Mouse (Mus musculus) midbrain, postnatal 0 days (tissue): Measurements from ENCODE around the gene Cyth3. TPM values are rescaled to one million over a fixed set of nuclear protein-coding genes. Genes with fewer than 3 reads are reported as not detected.

Experiments used
- ATAC-seq: fragments of 200-750 bp; cut with Nextera tagmentation; 2 replicates; pipeline ENCODE4 v1.8.0; 2017; ENCODE audit warnings: moderate number of reproducible peaks, mild to moderate bottlenecking, moderate TSS enrichment, moderate library complexity; ENCODE audit not compliant: low FRiP score
- DNase-seq: peaks from one replicate; pipeline ENCODE4 v3.0.0-alpha.2; 2015; ENCODE audit warnings: low spot score
- H3K27ac ChIP-seq: fragments of 300-500 bp; sonication (generic); 2 replicates; pipeline ENCODE4 v1.5.1; 2014; ENCODE audit warnings: low read depth, mild to moderate bottlenecking, low read length, mixed read lengths
- H3K27me3 ChIP-seq: fragments of 300-500 bp; sonication (generic); 2 replicates; pipeline ENCODE4 v1.6.1; 2014; ENCODE audit warnings: low read length, control low read depth, mixed read lengths; ENCODE audit not compliant: insufficient read depth
- H3K36me3 ChIP-seq: fragments of 300-500 bp; sonication (generic); 2 replicates; pipeline ENCODE4 v1.6.1; 2014; ENCODE audit warnings: low read length, control low read depth, mixed read lengths; ENCODE audit not compliant: insufficient read depth
- H3K4me1 ChIP-seq: fragments of 300-500 bp; sonication (generic); 2 replicates; pipeline ENCODE4 v1.6.1; 2014; ENCODE audit warnings: mild to moderate bottlenecking, control low read depth, antibody characterized with exemption, low read length, mixed read lengths; ENCODE audit not compliant: insufficient read depth
- H3K4me2 ChIP-seq: fragments of 300-500 bp; sonication (generic); 2 replicates; pipeline ENCODE4 v1.6.1; 2014; ENCODE audit warnings: low read depth, mild to moderate bottlenecking, low read length, mixed read lengths; ENCODE audit not compliant: poor library complexity, severe bottlenecking
- H3K4me3 ChIP-seq: fragments of 300-500 bp; sonication (generic); 2 replicates; pipeline ENCODE4 v1.5.1; 2014; ENCODE audit warnings: low read depth, mild to moderate bottlenecking, low read length, moderate library complexity
- H3K9ac ChIP-seq: fragments of 300-500 bp; sonication (generic); replicated peaks from 2 replicates; pipeline ENCODE4 v1.6.1; 2014; ENCODE audit warnings: mild to moderate bottlenecking, low read length, moderate library complexity, mixed read lengths; ENCODE audit not compliant: poor library complexity, severe bottlenecking
- H3K9me3 ChIP-seq: fragments of 300-500 bp; sonication (generic); 2 replicates; pipeline ENCODE4 v1.6.1; 2016; ENCODE audit warnings: low read length, control low read depth
- CTCF ChIP-seq: IDR thresholded peaks from 2 replicates; pipeline ENCODE4 v1.5.1; 2016; ENCODE audit warnings: antibody characterized with exemption, mild to moderate bottlenecking
- WGBS: fragments of 180-500 bp; shearing (Covaris S2); extraction: QIAGEN DNeasy Blood & Tissue Kit; methylation state at CpG from one replicate; pipeline ENCODE4 v1.1.7; 2014; 5-methylcytosine and 5-hydroxymethylcytosine counted together
- polyA plus RNA-seq: library from polyadenylated mRNA; unstranded; fragments of >200 nt; fragmentation: Nextera tagmentation; extraction: Ambion mirVana; gene quantifications from 2 replicates; pipeline ENCODE4 v1.2.1, GENCODE M21; 2015
- total RNA-seq: library from RNA; depleted of rRNA; stranded (reverse); fragments of >200 nt; gene quantifications from 2 replicates; pipeline ENCODE4 v1.2.3, GENCODE M21; 2014; rRNA removed

Gene Cyth3
- total and polyA plus RNA-seq, 2 experiments from 2014 or later: 34.1 to 47.8 TPM

GRCm38 (mm10) chr5:143749630-143750208 lies 127.5 kb downstream of the Cyth3 start:
- H3K27me3 ChIP-seq: no peaks in the 10 kb centered on the region; the same call in 1 of the 2 replicates
- WGBS: 52% methylated on average over 2 of the region's 2 CpGs
- TF ChIP-seq CTCF: no peak
- ATAC-seq (no peak), DNase-seq (no peak)
- no peak overlapping the region for H3K4me2 ChIP-seq
- H3K27ac ChIP-seq: no peak overlapping the region
- no peaks in the 10 kb centered on the region for H3K9me3 ChIP-seq
- no peak overlapping the region for H3K9ac ChIP-seq
- H3K36me3 ChIP-seq: no peaks in the 10 kb centered on the region
- no peak overlapping the region for H3K4me3 ChIP-seq
- no peaks in the 10 kb centered on the region for H3K4me1 ChIP-seq

DNA sequence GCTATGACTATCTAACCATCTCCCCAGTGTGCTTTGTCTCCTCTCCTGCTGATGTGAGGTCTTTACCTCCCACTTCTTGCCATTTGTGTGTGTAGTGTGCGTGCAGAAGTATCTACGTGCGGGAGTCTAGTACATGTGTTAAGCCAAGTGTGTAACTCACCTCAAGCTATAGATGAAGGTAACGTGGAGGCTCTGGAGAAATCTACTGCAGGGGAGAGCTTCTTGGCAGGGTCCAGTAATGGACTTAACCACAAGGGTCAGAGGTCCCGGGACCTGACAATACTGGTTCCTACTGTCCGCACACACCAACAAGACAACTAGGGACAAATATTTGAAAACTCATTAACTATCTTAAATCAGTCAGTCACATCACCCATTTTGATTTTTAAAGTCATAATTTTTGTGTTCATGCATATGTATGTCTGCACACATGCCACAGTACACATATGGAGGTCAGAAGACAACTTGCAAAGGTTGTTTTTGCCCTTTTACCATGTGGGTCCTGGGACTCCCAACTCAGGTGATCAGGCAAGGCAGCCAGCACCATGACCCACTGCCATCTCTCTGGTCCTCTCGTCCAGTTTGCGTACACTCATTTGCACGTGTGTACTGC lies 133.4 kb downstream of the Cyth3 start:
- H3K27me3 ChIP-seq: no peaks in the 10 kb centered on the region; the same call in 1 of the 2 replicates
- no peaks in the 10 kb centered on the region for H3K4me1 ChIP-seq
- no peak overlapping the region for H3K4me3 ChIP-seq
- H3K36me3 ChIP-seq: no peaks in the 10 kb centered on the region
- WGBS: 96% methylated on average over 9 of the region's 9 CpGs
- no peak overlapping the region for H3K27ac ChIP-seq
- no peak overlapping the region for H3K9ac ChIP-seq
- no peak for DNase-seq
- no peaks in the 10 kb centered on the region for H3K9me3 ChIP-seq
- no peak for ATAC-seq
- no peak for TF ChIP-seq CTCF
- H3K4me2 ChIP-seq: no peak overlapping the region

- Histone ChIP-seq H3K9ac (peak overlapping the region; percentile 53), H3K27me3 (no peaks in the 10 kb centered on the region; the same call in 1 of the 2 replicates), H3K9me3 (no peaks in the 10 kb centered on the region), H3K4me2 (peak overlapping the region; percentile 49), H3K27ac (0 out of 2 replicates have a peak overlapping the region, but pooled peaks have one; percentile 13), H3K36me3 (0 out of 2 replicates have a peak, but pooled peaks cover under 1% of the 10 kb centered on the region), H3K4me1 (no peaks in the 10 kb centered on the region), H3K4me3 (peak overlapping the region; percentile 46)
- peak; percentile 93 for DNase-seq
- no peak for TF ChIP-seq CTCF
- WGBS: 20% methylated on average over 28 of the region's 28 CpGs
- peak; percentile 96 for ATAC-seq
Observed at GRCm38 (mm10) chr5:143757755-143758443, 135.7 kb downstream of the Cyth3 start.

DNA sequence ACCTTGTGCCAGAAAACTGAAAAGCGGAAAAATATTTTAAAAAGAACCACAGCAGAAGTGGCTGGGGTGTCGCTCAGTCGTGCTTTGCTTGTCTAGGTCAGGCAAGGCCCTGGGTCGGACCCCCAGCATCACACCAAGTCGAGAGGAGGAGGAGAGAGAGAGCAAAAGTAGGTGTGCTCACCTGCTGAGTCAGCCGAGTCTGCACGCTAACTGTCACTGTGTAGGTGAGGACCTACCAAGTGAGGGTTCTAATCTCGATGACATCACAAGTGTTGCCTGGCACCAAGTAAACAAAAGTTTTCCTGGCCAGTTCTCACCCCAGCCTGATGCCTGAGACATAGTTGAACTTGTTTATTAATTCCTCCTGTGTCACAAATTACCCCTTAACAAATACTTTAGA lies 137.3 kb downstream of the Cyth3 start:
- no peaks in the 10 kb centered on the region for H3K27me3 ChIP-seq
- H3K36me3 ChIP-seq: peaks cover 4% of the 10 kb centered on the region; the same call in 1 of the 2 replicates
- no peak for DNase-seq
- no peak for ATAC-seq
- H3K9ac ChIP-seq: no peak overlapping the region
- H3K4me2 ChIP-seq: peak overlapping the region; percentile 49; the same call in 1 of the 2 replicates
- no peak overlapping the region for H3K27ac ChIP-seq
- TF ChIP-seq CTCF: no peak
- H3K9me3 ChIP-seq: no peaks in the 10 kb centered on the region
- no peak overlapping the region for H3K4me3 ChIP-seq
- H3K4me1 ChIP-seq: no peaks in the 10 kb centered on the region
- 87% methylated on average over 8 of the region's 8 CpGs for WGBS

Other genes with a start within 250 kb of the Cyth3 start
- gene Kdelr2, start 218.6 kb upstream of the Cyth3 start, total RNA-seq: 82.4 and 97.3 TPM in 2 replicates
- gene Kdelr2, start 218.6 kb upstream of the Cyth3 start, polyA plus RNA-seq: 128 and 138 TPM in 2 replicates
- 24.6 and 25.6 TPM in 2 replicates for gene Daglb, start 157.9 kb upstream of the Cyth3 start, total RNA-seq
- 21.3 and 22.8 TPM in 2 replicates for gene Daglb, start 157.9 kb upstream of the Cyth3 start, polyA plus RNA-seq
- 194 and 199 TPM in 2 replicates for gene Rac1, start 94.4 kb upstream of the Cyth3 start, total RNA-seq
- gene Rac1, start 94.4 kb upstream of the Cyth3 start, polyA plus RNA-seq: 441 and 451 TPM in 2 replicates
- gene Usp42, start 109.8 kb downstream of the Cyth3 start, total RNA-seq: 23.1 and 24.3 TPM in 2 replicates
- gene Usp42, start 109.8 kb downstream of the Cyth3 start, polyA plus RNA-seq: 18.8 TPM in 2 replicates
- gene Eif2ak1, start 195.3 kb downstream of the Cyth3 start, total RNA-seq: 24.9 and 28.8 TPM in 2 replicates
- gene Eif2ak1, start 195.3 kb downstream of the Cyth3 start, polyA plus RNA-seq: 32.6 and 34.8 TPM in 2 replicates